Mouse (Mus musculus): ENCODE data around the gene Gm3259. TPM values are rescaled to one million over a fixed set of nuclear protein-coding genes. Genes with fewer than 3 reads are reported as not detected.
"Not testable (repeated sequence)": the region's sequence is repeated elsewhere in the genome, so short reads cannot be mapped to it uniquely, and the experiment has no call there.

Gm3259 gene
- total RNA-seq (2021), result not detected
- long read RNA-seq, experiment 1, result 0 reads
- long read RNA-seq, experiment 2, result 0 reads

GRCm38 (mm10) chr5:95305611-95306010, at the start of gene Gm3259:
Gm3259 (plus strand) TSS chr5:95305911.
- DNase-seq (ENCODE audit: extremely low spot score in 1 of 2, low spot score in 2 of 2); H3K27ac ChIP-seq; intact Hi-C loops (cut with DNase I); H3K4me3 ChIP-seq: not testable (repeated sequence)

- intact Hi-C loops (cut with DNase I); H3K4me3 ChIP-seq; H3K27ac ChIP-seq; DNase-seq (ENCODE audit: extremely low spot score in 1 of 2, low spot score in 2 of 2): not testable (repeated sequence)
Observed at GRCm38 (mm10) chr5:95272668-95273067, 33.0 kb upstream of the Gm3259 start, which contains the start of gene Gm10424. Gm10424 (minus strand) TSS chr5:95272768.

Other genes starting within 250 kb of the Gm3259 start
- gene Gm7942, start 199.0 kb upstream of the Gm3259 start, total RNA-seq (2021), result not detected
- not detected for gene Gm16513, start 123.3 kb upstream of the Gm3259 start, total RNA-seq (2021)
- not detected for gene Gm10424, start 33.1 kb upstream of the Gm3259 start, total RNA-seq (2021)
- not detected for gene D5Ertd577e, start 150.9 kb downstream of the Gm3259 start, total RNA-seq (2021)
- gene Gm3286, start 204.8 kb downstream of the Gm3259 start, total RNA-seq (2021), result not detected

Data from left cerebral cortex, adult 2 months (tissue).